Mouse (Mus musculus) myocyte (in vitro differentiated cells): ENCODE measurements around the gene Mras. TPM values are rescaled to one million over a fixed set of nuclear protein-coding genes. Genes with fewer than 3 reads are reported as not detected.

ENCODE experiments used
- H3K27me3 ChIP-seq: one replicate; pipeline ENCODE4 v1.6.1; 2011; ENCODE audit not compliant: control insufficient read depth, insufficient read depth, insufficient read length
- H3K36me3 ChIP-seq: one replicate; pipeline ENCODE4 v1.6.1; 2011; ENCODE audit not compliant: control insufficient read depth, insufficient read depth
- H3K4me2 ChIP-seq: one replicate; pipeline ENCODE4 v1.6.1; 2011; ENCODE audit warnings: low read depth, control low read depth
- H3K4me3 ChIP-seq: one replicate; pipeline ENCODE4 v1.5.1; 2011; ENCODE audit warnings: mild to moderate bottlenecking, control low read depth, moderate library complexity
- H3K79me2 ChIP-seq: one replicate; pipeline ENCODE4 v1.6.1; 2011; ENCODE audit not compliant: control insufficient read depth, insufficient read depth
- H3ac ChIP-seq: one replicate; pipeline ENCODE4 v1.6.1; 2011; ENCODE audit not compliant: control insufficient read depth, insufficient read length
- CEBPB ChIP-seq: IDR thresholded peaks from 2 replicates; pipeline ENCODE4 v1.6.1; 2011; ENCODE audit warnings: mild to moderate bottlenecking, moderate library complexity; ENCODE audit not compliant: poor library complexity, insufficient read depth, severe bottlenecking
- E2F4 ChIP-seq: IDR thresholded peaks from one replicate; pipeline ENCODE4 v1.6.1; 2011; ENCODE audit warnings: mild to moderate bottlenecking, control low read depth, moderate library complexity; ENCODE audit not compliant: insufficient read depth
- MAX ChIP-seq: IDR thresholded peaks from one replicate; pipeline ENCODE4 v1.6.1; 2011; ENCODE audit warnings: low read depth, mild to moderate bottlenecking, control low read depth
- MYOD1 ChIP-seq, 3 experiments: IDR thresholded peaks; one replicate each; pipeline ENCODE4 v1.6.1; 2011; ENCODE audit warnings: control low read depth in 2 of 3, low read depth in 2 of 3, mild to moderate bottlenecking in 2 of 3, moderate library complexity in 1 of 3; ENCODE audit not compliant: insufficient read length in 2 of 3, control insufficient read depth in 1 of 3
- MYOG ChIP-seq, 3 experiments: IDR thresholded peaks; one replicate each; pipeline ENCODE4 v1.6.1; 2011; ENCODE audit warnings: control low read depth in 2 of 3, low read depth in 2 of 3, mild to moderate bottlenecking in 2 of 3; ENCODE audit not compliant: insufficient read length in 2 of 3, control insufficient read depth in 1 of 3, insufficient read depth in 1 of 3
- POLR2A ChIP-seq: IDR thresholded peaks from one replicate; pipeline ENCODE4 v1.6.1; 2011; ENCODE audit warnings: low read depth, mild to moderate bottlenecking, control low read depth, moderate library complexity; ENCODE audit not compliant: insufficient read length
- POLR2AphosphoS2 ChIP-seq: IDR thresholded peaks from one replicate; pipeline ENCODE4 v1.6.1; 2011; ENCODE audit warnings: low read depth, control low read depth; ENCODE audit not compliant: insufficient read length
- REST ChIP-seq: IDR thresholded peaks from one replicate; pipeline ENCODE4 v1.6.1; 2011; ENCODE audit warnings: mild to moderate bottlenecking, control low read depth, moderate library complexity; ENCODE audit not compliant: insufficient read depth, insufficient read length
- SRF ChIP-seq: IDR thresholded peaks from one replicate; pipeline ENCODE4 v1.6.1; 2011; ENCODE audit warnings: low read depth; ENCODE audit not compliant: control insufficient read depth, insufficient read length
- TCF12 ChIP-seq: IDR thresholded peaks from one replicate; pipeline ENCODE4 v1.6.1; 2011; ENCODE audit warnings: mild to moderate bottlenecking, control low read depth; ENCODE audit not compliant: poor library complexity, insufficient read depth, severe bottlenecking
- TCF3 ChIP-seq: IDR thresholded peaks from one replicate; pipeline ENCODE4 v1.6.1; 2011; ENCODE audit warnings: low read depth, control low read depth; ENCODE audit not compliant: insufficient read length
- USF1 ChIP-seq: IDR thresholded peaks from one replicate; pipeline ENCODE4 v1.6.1; 2011; ENCODE audit warnings: low read depth, mild to moderate bottlenecking, control low read depth, moderate library complexity
- polyA plus RNA-seq: library from polyadenylated mRNA; unstranded; fragments of >200 nt; fragmentation: generic; extraction: Trizol; gene quantifications from one replicate; pipeline ENCODE4 v1.2.1, GENCODE M21; 2012; ENCODE audit warnings: missing spikeins

The Mras gene
- polyA plus RNA-seq, 1 experiment, result 18.8 TPM

DNA sequence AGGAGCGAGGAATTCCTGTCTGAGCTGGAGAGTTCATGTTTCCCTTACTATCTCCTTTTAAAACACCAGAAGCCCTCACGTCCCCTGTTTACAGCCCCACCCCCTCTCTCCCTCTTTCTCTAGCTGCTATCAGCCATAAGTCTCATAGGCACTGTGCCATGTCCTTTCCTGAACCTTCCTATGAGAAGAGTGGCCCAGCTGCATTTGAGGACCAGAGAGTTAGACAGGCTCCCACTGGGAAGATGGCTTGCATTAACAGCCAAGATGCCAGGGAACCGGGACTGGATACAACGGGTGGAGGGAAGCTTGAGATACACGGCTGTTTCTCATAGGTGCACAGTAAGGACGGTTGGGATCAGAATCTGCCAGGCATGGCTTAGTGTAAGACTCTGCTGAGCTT, 27.7 kb upstream of the Mras start:
- no peak for TF ChIP-seq CEBPB
- TF ChIP-seq MYOD1 (IDR thresholded peaks at IDR 0.05; ENCODE audit: control insufficient read depth in 1 of 3, insufficient read length in 2 of 3, low read depth in 2 of 3), result no peak
- TF ChIP-seq MAX, result no peak
- TF ChIP-seq E2F4, result no peak
- TF ChIP-seq TCF3, result no peak
- no peak for TF ChIP-seq POLR2AphosphoS2
- no peak overlapping the region for H3ac ChIP-seq
- no peaks in the 10 kb centered on the region for H3K36me3 ChIP-seq
- H3K27me3 ChIP-seq, result peaks cover 10% of the 10 kb centered on the region
- H3K4me3 ChIP-seq, result no peak overlapping the region
- no peaks in the 10 kb centered on the region for H3K79me2 ChIP-seq
- no peak overlapping the region for H3K4me2 ChIP-seq

DNA sequence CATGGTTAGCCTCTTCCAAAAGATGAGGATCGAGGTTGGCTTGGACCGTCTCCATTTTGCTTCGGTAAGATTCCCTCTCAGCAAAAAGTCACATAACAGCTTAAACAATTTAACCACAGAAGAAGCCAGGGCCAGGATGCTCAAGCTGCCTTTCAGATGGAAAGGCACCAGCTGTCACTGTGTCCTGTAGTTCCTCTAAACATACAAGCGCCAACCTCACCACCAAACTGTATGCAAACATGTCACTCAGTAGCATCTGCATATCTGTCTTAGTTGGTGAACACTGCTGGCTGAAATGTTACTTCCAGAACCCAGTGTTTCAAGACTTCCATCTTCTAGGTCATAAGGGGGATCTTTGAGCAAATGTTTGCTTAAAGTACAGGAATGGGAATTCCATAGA, 22.5 kb upstream of the Mras start:
- Histone ChIP-seq H3K36me3 (no peaks in the 10 kb centered on the region), H3ac (no peak overlapping the region), H3K4me3 (no peak overlapping the region), H3K4me2 (no peak overlapping the region), H3K79me2 (no peaks in the 10 kb centered on the region), H3K27me3 (peaks cover 8% of the 10 kb centered on the region)
- TF ChIP-seq TCF12, result no peak
- TF ChIP-seq MYOD1 (IDR thresholded peaks at IDR 0.05; ENCODE audit: control insufficient read depth in 1 of 3, insufficient read length in 2 of 3, low read depth in 2 of 3), result no peak
- TF ChIP-seq MAX, result no peak
- TF ChIP-seq TCF3, result no peak
- TF ChIP-seq MYOG (IDR thresholded peaks at IDR 0.05; ENCODE audit: control insufficient read depth in 1 of 3, insufficient read depth in 1 of 3, insufficient read length in 2 of 3, low read depth in 2 of 3), result no peak
- TF ChIP-seq E2F4, result no peak
- TF ChIP-seq REST, result no peak
- no peak for TF ChIP-seq POLR2A
- TF ChIP-seq POLR2AphosphoS2, result no peak
- TF ChIP-seq USF1, result no peak
- TF ChIP-seq CEBPB, result no peak
- no peak for TF ChIP-seq SRF

DNA sequence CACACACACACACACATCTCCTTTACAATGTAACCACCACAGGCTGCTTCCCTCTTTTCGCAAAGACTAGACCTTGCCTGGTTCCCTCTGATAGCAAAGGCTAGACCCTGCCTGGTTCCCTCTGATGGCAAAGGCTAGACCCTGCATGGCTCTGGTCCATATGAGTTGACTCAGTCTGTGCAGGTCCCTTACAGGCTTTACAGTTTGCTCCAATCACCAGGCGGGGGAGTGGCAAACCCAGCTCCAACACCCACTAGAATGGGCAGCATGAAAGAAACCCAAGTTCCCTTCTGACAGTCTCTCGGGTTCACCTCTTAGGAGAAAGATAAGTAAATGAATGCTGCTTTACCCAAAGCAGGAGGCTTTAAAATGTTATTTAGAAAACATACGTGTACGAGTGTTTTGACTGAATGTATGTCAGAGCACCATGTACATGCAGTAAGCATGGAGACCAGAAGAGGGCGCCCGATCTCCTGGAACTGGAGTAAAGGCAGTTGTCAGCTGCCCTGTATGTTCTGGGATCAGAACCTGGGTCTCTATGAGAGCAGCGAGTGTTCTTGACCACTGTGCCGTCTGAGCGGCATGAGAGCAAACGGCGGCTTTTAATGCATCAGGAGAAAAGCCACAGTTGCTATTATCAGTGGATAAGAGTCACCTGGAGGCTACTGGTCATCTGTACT, 21.5 kb upstream of the Mras start:
- H3K36me3 ChIP-seq, result no peaks in the 10 kb centered on the region
- H3K79me2 ChIP-seq, result no peaks in the 10 kb centered on the region
- H3K4me2 ChIP-seq, result no peak overlapping the region
- peaks cover 3% of the 10 kb centered on the region for H3K27me3 ChIP-seq
- H3K4me3 ChIP-seq, result no peak overlapping the region
- no peak overlapping the region for H3ac ChIP-seq
- TF ChIP-seq E2F4 (no peak), CEBPB (no peak), POLR2A (no peak), MYOD1 (IDR thresholded peaks at IDR 0.05; ENCODE audit: control insufficient read depth in 1 of 3, insufficient read length in 2 of 3, low read depth in 2 of 3) (no peak), SRF (no peak), MYOG (IDR thresholded peaks at IDR 0.05; ENCODE audit: control insufficient read depth in 1 of 3, insufficient read depth in 1 of 3, insufficient read length in 2 of 3, low read depth in 2 of 3) (no peak), TCF12 (no peak), MAX (no peak), POLR2AphosphoS2 (no peak), REST (no peak), USF1 (no peak), TCF3 (no peak)

DNA sequence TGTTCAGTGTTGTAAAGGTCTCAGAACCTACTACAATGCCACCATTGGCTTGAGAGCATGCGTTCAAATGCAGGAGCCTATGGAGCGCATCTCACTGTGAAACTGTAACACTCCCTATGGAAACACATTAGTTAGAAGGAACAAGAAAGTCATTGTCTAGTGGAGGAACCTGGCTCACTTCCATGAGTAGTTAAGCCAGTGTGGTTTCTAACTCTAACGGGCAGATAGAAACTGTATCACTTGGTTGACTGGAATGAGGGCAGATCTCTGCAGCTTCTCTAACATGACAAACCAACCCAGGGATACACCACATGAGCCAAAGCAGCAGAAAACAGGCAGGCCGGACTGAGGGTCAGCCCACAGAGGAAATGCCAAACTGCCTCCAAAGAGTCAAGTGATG, 17.0 kb upstream of the Mras start:
- Histone ChIP-seq H3K79me2 (no peaks in the 10 kb centered on the region), H3K27me3 (peaks cover 10% of the 10 kb centered on the region), H3ac (no peak overlapping the region), H3K4me3 (no peak overlapping the region), H3K36me3 (no peaks in the 10 kb centered on the region), H3K4me2 (no peak overlapping the region)
- TF ChIP-seq TCF3 (no peak), TCF12 (no peak), REST (no peak), SRF (no peak), POLR2A (no peak), MAX (no peak), MYOD1 (IDR thresholded peaks at IDR 0.05; ENCODE audit: control insufficient read depth in 1 of 3, insufficient read length in 2 of 3, low read depth in 2 of 3) (no peak), POLR2AphosphoS2 (no peak), E2F4 (no peak), CEBPB (no peak), USF1 (no peak), MYOG (IDR thresholded peaks at IDR 0.05; ENCODE audit: control insufficient read depth in 1 of 3, insufficient read depth in 1 of 3, insufficient read length in 2 of 3, low read depth in 2 of 3) (no peak)
